Mouse (Mus musculus) natural killer cell, adult 2 months (primary cell): ENCODE data around the gene Gm11634.
A peak's percentile ranks its signal among the peaks of the same experiment; 100 is the strongest.
"Not testable (repeated sequence)": the region's sequence is repeated elsewhere in the genome, so short reads cannot be mapped to it uniquely, and the experiment has no call there.

Experiments
- DNase-seq, 2 experiments: peaks; one replicate each; pipeline ENCODE4 v3.0.0; 2022; ENCODE audit warnings: low spot score in 2 of 2

The Gm11634 gene

DNA sequence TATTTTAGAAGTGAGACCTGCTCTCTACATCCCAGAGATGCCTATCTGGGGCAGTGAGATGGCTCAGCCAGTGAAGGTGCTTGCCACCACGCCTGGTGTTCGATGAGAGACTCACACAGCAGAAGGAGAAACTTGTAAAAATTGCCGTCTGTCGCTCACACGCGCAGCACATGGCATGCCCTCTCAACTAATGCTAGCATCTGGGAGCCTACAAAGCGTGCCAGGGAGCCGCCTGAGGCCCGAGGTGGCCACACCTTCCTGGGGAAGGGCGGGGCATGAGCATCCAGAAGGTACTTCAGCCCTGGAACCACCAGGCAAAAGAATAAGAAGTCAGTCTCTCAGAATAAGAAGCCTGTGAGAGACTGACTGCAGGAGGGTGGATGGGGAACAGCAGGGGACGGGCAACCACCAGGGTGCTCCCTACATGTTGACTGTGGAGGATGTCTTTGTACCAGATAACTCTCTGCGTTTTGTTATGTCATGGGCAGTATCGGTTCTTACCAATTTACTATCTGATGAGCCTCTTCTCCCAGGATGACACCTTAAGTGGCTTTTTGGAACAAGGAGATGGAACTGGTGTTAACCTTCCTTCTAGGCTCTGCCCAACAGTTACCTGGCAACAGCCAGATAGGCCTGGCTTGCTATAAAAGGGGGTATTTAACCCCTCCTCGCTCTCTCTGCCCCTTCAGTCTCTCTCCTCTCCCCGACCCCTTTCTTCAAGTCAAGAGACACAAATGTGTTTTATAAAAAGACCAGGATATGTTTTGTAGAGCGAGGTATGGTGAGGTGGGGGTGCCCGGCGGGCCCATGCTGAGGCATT is 18.1 kb upstream of the Gm11634 start:
- DNase-seq, result no peak

DNA sequence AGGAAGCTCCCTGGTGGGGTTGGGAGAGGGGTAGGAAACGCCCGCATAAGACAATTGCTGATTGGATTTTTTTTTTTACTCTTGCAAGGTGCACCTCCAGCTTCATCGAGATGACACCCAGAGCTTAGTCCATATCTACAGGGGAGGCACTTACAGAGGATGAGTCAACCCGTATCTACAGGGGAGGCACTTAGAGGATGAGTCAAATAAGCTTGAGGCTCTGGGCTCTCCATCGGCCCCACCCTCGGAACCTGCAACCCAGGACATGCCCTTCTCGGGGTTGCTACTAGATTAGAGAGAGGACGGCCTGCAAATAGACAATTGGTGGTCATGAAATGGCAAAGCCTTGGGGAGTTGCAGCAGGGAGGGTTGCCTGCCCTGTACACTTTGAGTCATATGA is 17.0 kb upstream of the Gm11634 start:
- DNase-seq, result no peak

GRCm38 (mm10) chr11:101615380-101615779 is 16.3 kb upstream of the Gm11634 start:
- DNase-seq, result no peak

DNA sequence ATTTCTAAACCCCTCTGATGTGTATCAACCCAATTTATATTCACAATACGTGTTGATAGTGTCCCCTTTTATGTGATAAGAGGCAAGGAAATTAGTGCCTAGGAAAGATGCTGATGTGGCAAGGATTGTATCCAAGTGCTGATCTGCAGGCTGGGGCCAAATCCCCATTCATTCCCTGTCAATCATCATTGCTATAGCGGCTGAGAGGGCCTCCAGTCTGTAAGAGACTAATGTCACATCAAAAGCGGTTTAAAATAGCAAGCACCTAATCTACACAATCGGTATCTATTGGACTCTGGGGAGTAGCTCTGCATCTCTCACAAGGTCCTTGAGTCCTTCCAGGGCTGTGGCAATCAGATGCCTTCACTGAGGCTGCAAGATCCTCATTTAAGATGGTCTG is 15.1 kb upstream of the Gm11634 start:
- no peak for DNase-seq

GRCm38 (mm10) chr11:101613596-101613995 is 14.5 kb upstream of the Gm11634 start:
- DNase-seq, result no peak

- no peak for DNase-seq
Measured at GRCm38 (mm10) chr11:101610445-101610844, 11.4 kb upstream of the Gm11634 start.

GRCm38 (mm10) chr11:101607134-101607533 is 8.1 kb upstream of the Gm11634 start:
- not testable (repeated sequence) for DNase-seq

GRCm38 (mm10) chr11:101604531-101605453 is 5.7 kb upstream of the Gm11634 start:
- peak; percentile 58 to 77 for DNase-seq

- DNase-seq, result no peak
Measured at GRCm38 (mm10) chr11:101604116-101604515, 5.1 kb upstream of the Gm11634 start.

- peak; percentile 14 to 40 for DNase-seq
Measured at GRCm38 (mm10) chr11:101602491-101602890, 3.4 kb upstream of the Gm11634 start.

DNA sequence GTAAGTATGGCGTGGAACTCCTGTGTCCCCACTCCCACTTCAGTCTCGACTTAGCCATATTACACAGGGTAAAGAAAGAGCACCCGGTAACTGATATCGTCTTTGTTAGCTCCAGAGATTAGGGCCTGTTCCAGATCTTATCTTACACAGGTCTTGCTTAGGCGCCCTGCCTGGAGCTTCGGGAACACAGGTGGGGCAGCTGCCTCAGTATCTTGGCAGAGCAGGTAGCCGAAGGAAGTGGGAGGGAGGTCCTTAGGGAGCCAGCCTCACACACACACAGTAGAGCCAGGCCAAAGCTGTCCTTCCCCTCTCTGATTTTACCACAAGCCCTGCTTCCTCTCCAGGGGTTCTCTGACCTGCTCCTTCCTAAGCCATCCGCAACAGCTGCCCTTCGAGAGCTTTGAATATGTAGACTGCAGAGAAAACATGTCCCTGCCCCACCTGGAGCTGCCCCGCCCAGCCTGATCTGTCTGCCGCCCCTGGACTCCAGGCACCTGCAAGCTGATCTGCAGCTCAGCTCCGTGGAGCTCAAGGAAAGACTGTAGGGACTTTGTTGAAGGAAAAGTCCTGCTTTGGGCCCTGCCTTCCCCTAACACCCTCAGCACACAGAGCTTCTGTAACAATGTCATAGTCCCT is 8.9 kb downstream of the Gm11634 start:
- DNase-seq, result no peak

DNA sequence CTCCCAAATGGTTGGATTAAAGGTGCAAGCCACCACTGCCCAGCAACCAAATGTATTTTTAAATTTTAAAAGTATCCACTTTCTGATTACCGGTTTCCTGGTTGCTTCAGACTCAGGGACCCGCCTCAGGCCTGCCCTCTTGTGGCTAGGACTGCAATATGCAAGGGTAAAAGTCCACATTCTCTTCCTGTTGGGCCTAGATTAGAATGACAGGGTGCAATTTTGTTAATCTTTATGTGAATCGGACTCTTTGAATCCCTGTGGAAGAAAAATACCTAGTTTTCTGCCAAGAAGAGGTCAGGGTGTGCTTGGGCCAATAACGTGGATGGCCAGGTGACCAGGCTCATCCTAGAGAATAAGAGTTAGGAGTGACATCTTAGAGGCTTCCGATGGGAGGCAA is 9.6 kb downstream of the Gm11634 start:
- DNase-seq, result peak; percentile 45 to 64

- no peak for DNase-seq
Measured at GRCm38 (mm10) chr11:101588868-101589267, 10.2 kb downstream of the Gm11634 start.

DNA sequence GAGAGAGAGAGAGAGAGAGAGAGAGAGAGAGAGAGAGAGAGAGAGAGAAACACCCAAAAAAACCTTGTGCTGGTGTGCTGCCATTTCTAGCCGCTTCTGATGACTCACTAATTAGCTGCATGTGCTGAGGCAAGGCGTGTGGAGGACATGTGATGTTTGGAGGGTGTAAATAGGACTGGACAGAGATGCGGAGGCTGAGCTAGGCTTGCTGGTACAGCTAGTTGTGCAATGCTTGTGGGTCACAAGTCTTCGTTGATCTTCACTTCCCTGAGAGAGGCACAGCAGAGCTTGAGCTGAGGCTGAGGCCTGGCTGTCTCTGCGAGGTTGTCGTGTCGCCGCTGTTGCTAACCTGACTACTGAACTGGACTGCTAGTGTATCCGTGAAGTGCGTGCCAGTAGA is 11.4 kb downstream of the Gm11634 start:
- DNase-seq, result no peak

- DNase-seq, result no peak
Measured at GRCm38 (mm10) chr11:101585805-101586204, 13.3 kb downstream of the Gm11634 start.

DNA sequence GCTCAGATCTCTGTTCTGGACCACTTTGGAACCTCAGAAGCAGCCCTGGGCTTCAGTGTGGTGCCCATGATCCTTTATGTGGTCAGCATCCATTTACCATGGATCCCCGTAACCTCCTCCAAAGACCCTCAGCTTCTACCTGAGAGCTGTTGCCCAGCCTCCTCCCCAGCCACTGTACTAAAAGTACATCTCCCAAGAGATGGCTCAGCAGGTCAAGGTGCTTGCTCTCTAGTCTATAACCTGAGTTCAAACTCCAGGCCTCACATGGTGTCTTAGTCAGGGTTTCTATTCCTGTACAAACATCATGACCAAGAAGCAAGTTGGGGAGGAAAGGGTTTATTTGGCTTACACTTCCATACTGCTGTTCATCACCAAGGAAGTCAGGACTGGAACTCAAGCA is 14.0 kb downstream of the Gm11634 start:
- DNase-seq, result not testable (repeated sequence)

GRCm38 (mm10) chr11:101583205-101583604 is 15.9 kb downstream of the Gm11634 start:
- DNase-seq, result no peak

DNA sequence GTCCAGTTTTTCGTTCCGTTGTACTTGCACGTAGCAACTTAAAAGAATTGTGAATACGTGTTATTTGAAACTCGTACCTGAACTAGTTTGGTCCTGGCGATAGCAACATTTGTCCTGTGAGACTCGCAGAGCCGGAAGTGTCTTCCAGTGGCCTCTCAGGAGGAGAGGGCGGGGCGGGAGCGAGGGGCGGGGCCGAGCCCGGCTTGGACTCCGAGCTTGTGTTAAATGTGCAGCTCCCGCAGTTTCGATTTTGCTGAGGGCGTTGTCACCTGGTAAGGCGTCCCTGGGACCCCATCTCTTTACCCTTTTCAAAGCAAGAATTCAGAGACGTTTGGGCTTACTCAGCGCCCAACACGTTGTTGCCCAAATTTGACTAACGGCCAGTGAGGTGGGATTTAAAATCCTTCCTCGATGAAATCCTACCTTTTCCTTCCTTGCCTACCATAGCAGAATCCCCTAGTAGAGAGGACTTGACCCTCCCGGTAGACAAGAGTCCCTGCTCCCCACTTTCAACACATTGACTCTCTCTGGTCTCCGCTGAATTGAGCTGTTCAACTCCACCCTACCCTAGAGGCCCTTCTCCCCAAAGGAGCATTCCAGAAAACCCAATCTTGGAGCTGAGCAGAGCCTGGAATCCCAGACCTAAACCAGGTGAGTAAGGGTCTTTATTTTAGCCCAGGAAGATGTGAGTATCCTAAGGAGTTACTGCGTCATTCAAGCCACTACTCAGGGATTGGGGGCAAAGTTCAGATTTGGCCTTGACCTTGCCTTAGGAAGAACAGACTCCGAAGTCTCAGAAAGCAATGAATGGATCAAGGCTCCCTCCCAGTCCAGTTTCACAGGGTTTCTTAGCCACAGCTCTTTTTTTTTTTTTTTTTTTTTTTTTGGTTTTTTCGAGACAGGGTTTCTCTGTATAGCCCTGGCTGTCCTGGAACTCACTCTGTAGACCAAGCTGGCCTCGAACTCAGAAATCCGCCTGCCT is 16.7 kb downstream of the Gm11634 start, which contains the start of gene Tmem106a:
Gene Tmem106a, plus strand, starts transcription at position 189 of the 982 bp plus-strand sequence.
- DNase-seq, result peak; percentile 32 to 39

DNA sequence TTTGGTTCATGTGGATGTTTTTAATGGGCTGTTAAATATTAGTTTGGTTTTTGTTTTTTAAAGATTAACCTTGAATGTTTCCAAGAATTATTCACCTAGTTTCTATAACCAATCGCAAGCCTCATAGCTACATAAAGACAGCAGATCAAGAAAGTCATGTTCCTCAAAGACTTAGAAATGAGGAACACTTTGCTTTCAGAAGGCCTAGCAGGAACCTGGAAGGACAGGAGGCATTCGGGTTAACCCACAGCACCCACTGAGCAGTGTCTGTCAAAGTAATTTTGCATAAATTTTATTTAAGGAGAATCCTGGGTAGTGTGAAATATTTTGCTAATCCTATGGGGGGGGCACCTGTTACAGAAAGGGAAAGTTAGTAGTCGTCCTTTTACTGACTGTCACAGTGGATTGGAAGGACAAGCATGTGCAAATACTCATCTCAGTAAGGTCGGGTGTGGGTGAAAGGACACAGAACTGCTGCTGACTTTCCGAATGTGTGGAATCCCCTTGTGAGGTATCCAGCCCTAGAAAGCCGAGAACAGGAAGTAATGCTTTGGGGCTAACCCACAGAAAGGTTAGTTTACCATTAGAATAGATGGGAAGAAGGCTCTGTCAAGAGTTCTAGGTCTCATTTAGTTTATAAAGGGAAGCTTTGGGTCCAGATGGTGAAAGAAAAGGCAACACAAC is 17.8 kb downstream of the Gm11634 start:
- DNase-seq, result no peak

- no peak for DNase-seq
Measured at GRCm38 (mm10) chr11:101576116-101576515, 22.9 kb downstream of the Gm11634 start.
